Mouse (Mus musculus): ENCODE data around the gene A930002H24Rik.
"Not testable (repeated sequence)": the region's sequence is repeated elsewhere in the genome, so short reads cannot be mapped to it uniquely, and the experiment has no call there.

The A930002H24Rik gene

DNA sequence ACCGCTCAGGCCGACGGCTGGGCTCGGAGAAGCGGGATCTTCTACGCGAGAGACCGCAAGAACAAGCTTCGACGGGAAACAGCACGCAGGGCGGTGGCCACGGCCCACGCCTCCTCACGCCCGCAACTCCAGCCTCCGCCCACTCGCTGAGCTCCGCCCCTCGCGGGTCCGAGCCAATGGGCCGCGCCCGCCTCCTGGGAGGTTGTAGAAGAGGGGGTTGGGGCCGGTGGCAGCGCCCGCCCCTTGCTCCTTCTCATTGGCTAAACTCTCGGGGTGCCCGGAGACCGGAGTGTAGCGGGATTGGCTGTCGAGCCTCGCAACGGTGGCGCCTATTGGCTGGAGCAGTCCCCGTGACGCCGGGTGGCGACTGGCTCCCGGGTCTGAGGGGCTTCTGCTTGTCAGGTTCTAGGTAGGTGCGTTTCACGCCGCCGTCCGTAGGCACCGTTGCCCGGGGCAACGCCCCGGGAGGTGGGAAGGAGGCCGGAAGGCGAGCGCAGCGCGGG, at the start of gene A930002H24Rik:
A930002H24Rik (minus strand) TSS at position 145 of the 503 bp plus-strand sequence.
- ATAC-seq (ENCODE audit: insufficient number of reproducible peaks, low FRiP score, low TSS enrichment), result peak; percentile 99

- no peak for ATAC-seq (ENCODE audit: insufficient number of reproducible peaks, low FRiP score, low TSS enrichment)
These were observed 45.7 kb upstream of the A930002H24Rik start for GRCm38 (mm10) chr17:63909297-63909696.

DNA sequence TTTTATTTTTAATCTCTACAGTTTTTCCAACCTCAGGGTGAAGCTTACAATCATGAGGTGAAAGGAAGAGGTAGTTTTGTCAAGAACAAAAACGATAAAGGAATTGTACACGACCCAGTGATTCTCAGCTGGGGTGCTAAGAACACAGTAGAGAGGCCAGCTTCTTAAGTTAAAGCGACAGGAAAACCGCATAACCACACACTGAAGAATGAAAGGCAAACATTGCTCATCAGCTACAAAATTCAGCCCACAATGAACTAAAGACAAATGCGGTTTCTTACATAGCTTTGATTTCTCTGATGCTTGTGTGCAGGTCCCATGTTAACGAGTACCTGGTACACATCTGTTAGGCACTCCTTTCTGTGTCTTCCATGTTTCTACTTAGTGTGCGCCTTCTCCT, 33.5 kb upstream of the A930002H24Rik start:
- ATAC-seq (ENCODE audit: insufficient number of reproducible peaks, low FRiP score, low TSS enrichment), result no peak

GRCm38 (mm10) chr17:63895829-63896228, 32.2 kb upstream of the A930002H24Rik start:
- ATAC-seq (ENCODE audit: insufficient number of reproducible peaks, low FRiP score, low TSS enrichment), result no peak

- ATAC-seq (ENCODE audit: insufficient number of reproducible peaks, low FRiP score, low TSS enrichment), result no peak
These were observed 27.0 kb upstream of the A930002H24Rik start for GRCm38 (mm10) chr17:63890611-63891010.

GRCm38 (mm10) chr17:63886988-63887387, 23.4 kb upstream of the A930002H24Rik start:
- no peak for ATAC-seq (ENCODE audit: insufficient number of reproducible peaks, low FRiP score, low TSS enrichment)

DNA sequence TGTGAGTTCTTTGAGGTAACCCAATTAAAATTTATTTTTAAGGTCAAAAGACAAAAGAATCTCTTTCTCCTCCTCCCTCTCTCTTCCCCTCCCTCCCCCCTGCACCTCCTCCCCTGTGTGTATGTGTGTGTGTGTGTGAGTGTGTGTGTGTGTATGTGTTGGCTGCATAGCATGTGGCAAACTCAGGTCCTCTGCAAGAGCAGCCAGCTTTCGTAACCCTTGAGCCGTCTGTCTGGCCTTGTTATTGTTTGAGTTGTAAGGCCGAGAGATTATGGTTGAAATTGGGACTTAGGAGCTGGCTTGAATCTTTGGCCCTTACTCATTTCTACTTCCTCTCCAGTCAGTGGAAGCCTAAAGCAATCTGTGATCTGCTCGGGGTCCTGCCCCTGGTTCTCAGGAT, 16.4 kb upstream of the A930002H24Rik start:
- no peak for ATAC-seq (ENCODE audit: insufficient number of reproducible peaks, low FRiP score, low TSS enrichment)

DNA sequence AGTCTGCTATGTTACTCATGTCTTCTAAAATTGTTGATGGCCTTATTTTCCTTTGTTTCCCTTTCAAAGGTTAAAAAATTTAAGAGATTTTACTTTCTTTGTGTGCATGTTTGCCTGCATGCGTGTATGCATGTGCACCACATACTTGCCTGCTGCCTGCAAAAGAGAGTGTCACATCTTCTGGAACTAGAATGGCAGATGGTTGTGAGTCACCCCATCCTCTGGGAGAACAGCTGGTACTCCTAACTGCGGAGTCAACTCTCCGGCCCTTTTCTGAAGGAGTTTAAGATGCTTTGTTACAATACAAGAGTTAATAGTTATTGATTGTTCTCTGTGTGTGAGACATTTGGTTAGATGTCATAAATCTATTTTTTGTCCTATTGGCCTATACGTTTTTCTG, 15.3 kb upstream of the A930002H24Rik start:
- no peak for ATAC-seq (ENCODE audit: insufficient number of reproducible peaks, low FRiP score, low TSS enrichment)

DNA sequence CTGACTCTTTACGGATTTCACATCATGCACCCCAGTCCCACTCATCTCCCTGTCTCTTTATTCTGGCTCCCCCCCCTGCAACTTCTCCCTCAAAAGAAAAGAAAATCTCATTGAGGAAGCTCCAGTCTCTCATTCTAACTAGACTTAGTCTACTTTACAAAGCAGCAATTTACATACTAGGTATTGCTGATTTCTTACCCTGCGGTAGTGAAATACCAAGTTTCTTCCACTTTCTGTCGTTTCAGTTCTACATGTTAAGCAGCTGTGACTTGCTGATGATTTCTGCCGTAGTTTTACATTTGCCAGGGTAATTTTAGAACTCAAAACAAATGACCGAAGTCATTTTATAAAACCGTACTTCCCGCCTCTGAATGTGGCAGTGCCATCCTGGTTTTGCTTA, 8.2 kb upstream of the A930002H24Rik start:
- no peak for ATAC-seq (ENCODE audit: insufficient number of reproducible peaks, low FRiP score, low TSS enrichment)

DNA sequence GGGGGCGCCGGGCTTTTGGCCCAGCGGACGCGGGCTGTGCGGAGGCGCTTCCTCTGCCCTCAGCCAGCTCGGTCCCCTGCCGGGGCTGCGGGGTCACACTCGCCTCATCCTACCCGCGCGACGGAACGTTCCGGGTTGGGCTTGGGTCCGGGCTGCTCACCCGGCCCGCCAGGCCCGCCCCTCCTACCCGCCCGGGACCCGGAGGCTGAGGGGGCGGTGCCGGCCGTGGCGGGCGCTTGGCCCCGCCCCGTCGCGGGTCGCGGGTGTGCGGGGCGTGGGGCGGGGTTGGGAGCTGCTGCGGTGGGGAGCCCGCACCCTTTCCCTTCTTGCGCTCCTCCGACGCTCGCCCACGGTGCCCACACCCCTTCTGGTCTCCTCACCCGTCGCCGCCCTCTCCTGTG, 580 bp upstream of the A930002H24Rik start:
- ATAC-seq (ENCODE audit: insufficient number of reproducible peaks, low FRiP score, low TSS enrichment), result peak; percentile 42

GRCm38 (mm10) chr17:63863012-63863630, 470 bp downstream of the A930002H24Rik start, which contains the start of gene Fer:
Gene Fer, plus strand, starts transcription at chr17:63863062.
- 0 out of 2 replicates have a peak, but pooled peaks have one; percentile 0 for ATAC-seq (ENCODE audit: insufficient number of reproducible peaks, low FRiP score, low TSS enrichment)

DNA sequence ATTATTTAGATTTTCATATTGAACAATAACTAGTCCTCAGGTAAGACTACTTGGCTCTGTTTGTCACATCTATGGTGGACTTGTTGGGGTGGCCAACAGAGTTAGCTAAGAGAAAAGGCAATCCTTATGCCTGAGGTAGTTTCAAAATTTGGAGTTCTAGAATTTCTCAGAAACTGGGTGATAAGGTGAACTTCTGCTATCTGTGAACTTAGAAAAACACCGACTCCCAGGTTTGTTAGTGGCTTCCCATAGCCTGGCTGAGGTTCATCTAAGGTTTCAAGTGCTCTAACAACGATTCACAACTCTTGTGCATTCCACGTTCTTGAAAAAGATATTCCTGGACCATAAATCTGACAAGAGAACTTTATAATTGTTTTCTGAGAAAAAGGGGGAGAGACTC, 1.2 kb downstream of the A930002H24Rik start:
- no peak for ATAC-seq (ENCODE audit: insufficient number of reproducible peaks, low FRiP score, low TSS enrichment)

- no peak for ATAC-seq (ENCODE audit: insufficient number of reproducible peaks, low FRiP score, low TSS enrichment)
These were observed 2.6 kb downstream of the A930002H24Rik start for GRCm38 (mm10) chr17:63860988-63861387.

DNA sequence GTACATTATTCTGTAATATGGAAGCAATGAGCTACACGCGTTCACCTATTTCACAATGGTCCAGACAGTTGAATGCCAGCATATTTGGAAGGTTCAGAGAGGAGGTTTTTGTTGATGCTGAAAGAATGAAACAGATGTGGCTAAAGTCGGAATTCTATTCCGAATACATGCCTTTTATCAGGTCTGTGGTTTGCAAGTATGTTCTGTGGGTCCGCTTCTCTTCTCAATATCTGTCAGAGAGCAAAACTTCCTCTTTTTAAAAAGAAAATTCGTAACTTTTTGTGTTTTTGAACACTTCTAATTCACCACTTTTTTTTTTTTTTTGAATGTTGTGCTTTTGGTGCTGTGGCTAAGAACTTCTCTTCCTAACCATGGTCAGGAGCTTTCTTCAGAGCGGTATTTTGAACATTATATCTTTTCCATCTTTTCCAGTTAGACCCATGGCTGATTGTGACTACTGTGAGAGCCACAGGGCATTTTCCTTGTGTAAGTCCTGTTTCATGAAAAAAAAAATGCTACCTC, 6.5 kb downstream of the A930002H24Rik start:
- no peak for ATAC-seq (ENCODE audit: insufficient number of reproducible peaks, low FRiP score, low TSS enrichment)

- no peak for ATAC-seq (ENCODE audit: insufficient number of reproducible peaks, low FRiP score, low TSS enrichment)
These were observed 13.6 kb downstream of the A930002H24Rik start for GRCm38 (mm10) chr17:63850016-63850415.

GRCm38 (mm10) chr17:63849566-63849965, 14.0 kb downstream of the A930002H24Rik start:
- ATAC-seq (ENCODE audit: insufficient number of reproducible peaks, low FRiP score, low TSS enrichment), result peak; percentile 98

GRCm38 (mm10) chr17:63849151-63849550, 14.4 kb downstream of the A930002H24Rik start:
- no peak for ATAC-seq (ENCODE audit: insufficient number of reproducible peaks, low FRiP score, low TSS enrichment)

GRCm38 (mm10) chr17:63845766-63846165, 17.8 kb downstream of the A930002H24Rik start:
- not testable (repeated sequence) for ATAC-seq (ENCODE audit: insufficient number of reproducible peaks, low FRiP score, low TSS enrichment)

DNA sequence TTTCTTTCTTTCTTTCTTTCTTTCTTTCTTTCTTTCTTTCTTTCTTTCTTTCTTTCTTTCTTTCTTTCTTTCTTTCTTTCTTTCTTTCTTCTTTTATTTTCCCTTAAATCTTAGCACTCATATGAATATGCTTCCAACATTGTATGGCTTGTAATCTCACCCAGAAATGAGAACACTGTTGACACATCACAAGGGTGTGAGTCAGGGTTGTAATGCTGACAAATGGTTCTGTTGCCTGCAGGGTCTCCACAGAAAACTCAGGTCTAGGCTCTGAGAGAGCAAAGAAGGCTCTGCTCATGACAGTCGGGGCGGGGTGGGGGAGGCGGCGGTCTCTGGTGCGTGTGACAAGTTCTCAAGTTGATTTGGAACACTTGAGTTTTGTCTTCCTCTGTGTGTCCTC, 18.7 kb downstream of the A930002H24Rik start:
- no peak for ATAC-seq (ENCODE audit: insufficient number of reproducible peaks, low FRiP score, low TSS enrichment)

DNA sequence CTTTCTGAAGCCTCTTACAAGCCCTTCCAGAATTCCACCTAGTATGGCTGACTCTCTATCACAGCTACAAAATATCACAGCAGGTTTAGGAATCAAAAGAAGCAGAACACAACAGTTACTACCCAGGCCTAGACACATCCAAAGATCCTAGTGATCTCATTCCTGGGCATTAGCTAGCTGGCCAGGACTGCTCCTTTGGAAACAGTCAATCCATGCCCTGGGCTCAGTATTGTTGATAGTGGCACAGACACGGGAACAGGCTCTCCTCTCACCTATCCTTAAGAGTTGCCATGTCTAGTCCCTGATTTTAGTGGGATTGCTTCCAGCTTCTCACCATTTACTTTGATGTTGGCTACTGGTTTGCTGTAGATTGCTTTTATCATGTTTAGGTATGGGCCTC, 21.4 kb downstream of the A930002H24Rik start:
- no peak for ATAC-seq (ENCODE audit: insufficient number of reproducible peaks, low FRiP score, low TSS enrichment)

DNA sequence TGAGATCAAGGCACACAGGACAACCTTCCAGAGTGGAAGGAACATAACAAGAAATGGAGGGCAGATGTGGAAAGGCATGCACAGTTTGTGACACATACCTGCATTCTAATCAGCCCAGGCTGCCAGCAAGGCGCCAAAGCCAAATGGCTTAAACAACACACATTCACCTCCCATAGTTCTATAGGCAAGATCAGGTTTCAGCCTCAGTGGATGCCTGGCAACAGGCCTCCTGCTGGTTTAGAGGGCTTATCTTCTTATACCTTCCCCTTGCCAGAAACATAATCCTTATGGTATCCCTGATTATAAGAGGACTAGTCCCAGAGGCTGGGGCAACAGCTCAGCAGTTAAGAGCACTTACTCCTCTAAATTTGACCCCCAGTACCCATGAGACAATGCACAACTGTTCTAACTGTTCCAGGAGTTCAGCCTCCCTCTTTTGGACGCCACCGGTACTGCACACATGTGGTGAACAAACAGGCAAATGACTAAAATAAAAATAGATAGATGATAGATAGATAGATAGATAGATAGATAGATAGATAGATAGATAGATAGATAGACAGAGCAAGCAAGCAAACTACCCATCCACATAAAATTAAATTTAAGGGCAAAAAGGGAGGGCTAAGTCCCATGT, 23.8 kb downstream of the A930002H24Rik start:
- no peak for ATAC-seq (ENCODE audit: insufficient number of reproducible peaks, low FRiP score, low TSS enrichment)

DNA sequence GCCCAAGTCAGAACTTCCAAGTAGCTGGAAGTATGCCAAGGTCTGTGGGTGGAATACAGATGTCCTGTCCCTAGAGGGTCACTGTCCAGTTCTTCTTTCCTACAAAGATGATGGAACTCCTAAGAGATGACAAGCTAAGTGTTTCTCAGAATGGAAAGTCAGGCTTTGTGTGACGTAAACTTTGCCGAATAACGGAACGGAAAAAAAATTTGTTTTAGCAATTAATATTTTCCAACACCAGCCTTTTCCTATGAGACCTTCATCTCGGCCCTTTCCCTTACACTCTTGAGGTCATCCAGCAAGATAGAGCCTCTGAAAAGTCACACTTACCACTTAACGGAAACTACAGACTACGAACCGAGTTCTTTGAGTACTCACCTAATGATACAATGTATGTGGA, 25.4 kb downstream of the A930002H24Rik start:
- no peak for ATAC-seq (ENCODE audit: insufficient number of reproducible peaks, low FRiP score, low TSS enrichment)
